Mouse (Mus musculus) effector memory CD4-positive, alpha-beta T cell, adult 5 months (primary cell): ENCODE results near the gene Wdtc1. TPM values are rescaled to one million over a fixed set of nuclear protein-coding genes. Genes with fewer than 3 reads are reported as not detected.

Source experiments
- polyA plus RNA-seq: library from polyadenylated mRNA; unstranded; fragments of 100-300 nt; shearing (Covaris generic); gene quantifications from one replicate; pipeline ENCODE4 v1.2.1, GENCODE M21; 2017

The Wdtc1 gene
- polyA plus RNA-seq: 5.6 TPM

GRCm38 (mm10) chr4:133353367-133354365 is at the start of gene Wdtc1:
Wdtc1 (minus strand) TSS chr4:133353481.

GRCm38 (mm10) chr4:133369553-133370297 is 16.4 kb upstream of the Wdtc1 start, which contains the start of gene Slc9a1:
Slc9a1 (plus strand) TSS chr4:133369706.

GRCm38 (mm10) chr4:133277104-133278026 is 75.9 kb downstream of the Wdtc1 start, which contains the start of gene Tmem222:
Tmem222 (minus strand) TSS chr4:133277792.

GRCm38 (mm10) chr4:133262882-133263281 is 90.4 kb downstream of the Wdtc1 start, which contains the start of gene Sytl1:
Sytl1 (minus strand) TSS chr4:133263113.

Other genes with a start within 250 kb of the Wdtc1 start
- gene Wasf2, start 223.0 kb downstream of the Wdtc1 start, polyA plus RNA-seq: 110 TPM
- not detected for gene Cd164l2, start 141.3 kb downstream of the Wdtc1 start, polyA plus RNA-seq
- 0.69 TPM for gene Gpr3, start 140.9 kb downstream of the Wdtc1 start, polyA plus RNA-seq
- gene Map3k6, start 112.7 kb downstream of the Wdtc1 start, polyA plus RNA-seq: not detected
- gene Sytl1, start 90.4 kb downstream of the Wdtc1 start, polyA plus RNA-seq: 8.7 TPM
- gene Tmem222, start 75.7 kb downstream of the Wdtc1 start, polyA plus RNA-seq: 51.7 TPM
- gene Slc9a1, start 16.2 kb upstream of the Wdtc1 start, polyA plus RNA-seq: 17.2 TPM
- gene Tent5b, start 126.7 kb upstream of the Wdtc1 start, polyA plus RNA-seq: 0.16 TPM
- gene Trnp1, start 145.1 kb upstream of the Wdtc1 start, polyA plus RNA-seq: 0.39 TPM
- not detected for gene Kdf1, start 165.5 kb upstream of the Wdtc1 start, polyA plus RNA-seq
- gene Nudc, start 192.5 kb upstream of the Wdtc1 start, polyA plus RNA-seq: 107 TPM
- not detected for gene Nr0b2, start 199.9 kb upstream of the Wdtc1 start, polyA plus RNA-seq
- gene Gpatch3, start 221.3 kb upstream of the Wdtc1 start, polyA plus RNA-seq: 15.4 TPM
- 8.4 TPM for gene Gpn2, start 230.9 kb upstream of the Wdtc1 start, polyA plus RNA-seq
- 26.5 TPM for gene Sfn, start 248.7 kb upstream of the Wdtc1 start, polyA plus RNA-seq